Mouse (Mus musculus): ENCODE data around the gene Creb3l4. TPM values are rescaled to one million over a fixed set of nuclear protein-coding genes. Genes with fewer than 3 reads are reported as not detected.

Creb3l4 gene
- polyA plus RNA-seq, 1 experiment from 2014 or later = 5.8 TPM

DNA sequence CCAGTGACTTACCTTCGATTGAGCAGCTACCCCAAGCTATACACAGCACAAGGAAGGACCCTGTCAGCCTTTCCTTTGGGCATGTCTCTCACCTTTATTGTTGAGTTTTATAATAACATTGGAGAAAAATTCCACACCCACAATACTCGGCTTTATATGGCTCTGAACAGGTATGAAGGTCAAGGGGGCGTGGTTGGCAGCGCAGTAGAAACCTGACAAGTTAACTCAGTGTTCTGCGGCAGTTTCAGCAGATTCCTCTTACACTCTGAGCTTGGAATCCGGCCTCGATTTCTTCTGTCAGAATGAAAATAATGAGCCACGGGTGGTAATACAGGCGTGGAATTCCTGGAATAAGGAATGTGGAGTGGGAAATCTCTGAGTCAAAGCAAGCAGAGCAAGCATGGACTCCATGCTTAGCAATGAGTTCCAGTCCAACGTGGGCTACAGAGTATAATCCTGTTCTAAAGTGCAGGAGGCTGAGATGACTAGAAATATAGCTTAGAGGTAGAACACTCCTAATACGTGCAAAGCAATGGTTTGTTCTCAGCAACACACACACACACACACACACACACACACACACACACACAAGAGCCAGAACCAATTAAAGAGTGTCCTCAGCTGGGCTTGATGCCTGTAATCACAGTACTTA is 52.3 kb downstream of the Creb3l4 start:
- Histone ChIP-seq H3K27me3 (ENCODE audit: control insufficient read depth, insufficient read depth, low read depth, low read length) (no peaks in the 10 kb centered on the region), H3K9me3 (ENCODE audit: control insufficient read depth, low read length) (no peaks in the 10 kb centered on the region), H3K9ac (ENCODE audit: low read length) (no peak overlapping the region), H3K27ac (ENCODE audit: low read length) (no peak overlapping the region), H3K36me3 (ENCODE audit: control insufficient read depth, insufficient read depth, low read length) (no peaks in the 10 kb centered on the region), H3K4me3 (ENCODE audit: low read length) (no peak overlapping the region), H3K4me2 (ENCODE audit: low read depth, low read length) (no peak overlapping the region), H3K4me1 (replicated peaks; ENCODE audit: control insufficient read depth, insufficient read depth, low read length) (no peaks in the 10 kb centered on the region)
- 63% methylated on average over 11 of the region's 11 CpGs for WGBS
- ATAC-seq (ENCODE audit: low read depth) = no peak

Small RNA genes within 50 kb of the gene (microRNA-seq; reads per million reads assigned to microRNA genes)
- not detected for gene Mir7012

Other genes with a start within 250 kb of the Creb3l4 start
- 152 and 155 TPM in 2 replicates for gene Hax1, start 244.7 kb downstream of the Creb3l4 start, polyA plus RNA-seq (2015; fragmentation: Nextera tagmentation; extraction: Ambion mirVana)
- 148 and 168 TPM in 2 replicates for gene 4933434E20Rik, start 191.9 kb downstream of the Creb3l4 start, polyA plus RNA-seq (2015; fragmentation: Nextera tagmentation; extraction: Ambion mirVana)
- 166 and 167 TPM in 2 replicates for gene Ubap2l, start 190.9 kb downstream of the Creb3l4 start, polyA plus RNA-seq (2015; fragmentation: Nextera tagmentation; extraction: Ambion mirVana)
- gene Tpm3, start 170.9 kb downstream of the Creb3l4 start, polyA plus RNA-seq (2015; fragmentation: Nextera tagmentation; extraction: Ambion mirVana) = 656 and 695 TPM in 2 replicates
- 0.41 and 0.44 TPM in 2 replicates for gene Nup210l, start 139.4 kb downstream of the Creb3l4 start, polyA plus RNA-seq (2015; fragmentation: Nextera tagmentation; extraction: Ambion mirVana)
- gene Rps27, start 29.9 kb downstream of the Creb3l4 start, polyA plus RNA-seq (2015; fragmentation: Nextera tagmentation; extraction: Ambion mirVana) = 1,630 and 1,729 TPM in 2 replicates
- gene Rab13, start 29.8 kb downstream of the Creb3l4 start, polyA plus RNA-seq (2015; fragmentation: Nextera tagmentation; extraction: Ambion mirVana) = 41.5 and 43.6 TPM in 2 replicates
- gene Jtb, start 11.9 kb downstream of the Creb3l4 start, polyA plus RNA-seq (2015; fragmentation: Nextera tagmentation; extraction: Ambion mirVana) = 91.0 and 93.6 TPM in 2 replicates
- gene Slc39a1, start 4.7 kb upstream of the Creb3l4 start, polyA plus RNA-seq (2015; fragmentation: Nextera tagmentation; extraction: Ambion mirVana) = 105 and 110 TPM in 2 replicates
- gene Crtc2, start 10.7 kb upstream of the Creb3l4 start, polyA plus RNA-seq (2015; fragmentation: Nextera tagmentation; extraction: Ambion mirVana) = 25.5 and 28.4 TPM in 2 replicates
- gene Dennd4b, start 21.7 kb upstream of the Creb3l4 start, polyA plus RNA-seq (2015; fragmentation: Nextera tagmentation; extraction: Ambion mirVana) = 3.6 and 3.7 TPM in 2 replicates
- 11.3 and 11.4 TPM in 2 replicates for gene Gatad2b, start 49.7 kb upstream of the Creb3l4 start, polyA plus RNA-seq (2015; fragmentation: Nextera tagmentation; extraction: Ambion mirVana)
- 20.7 and 21.7 TPM in 2 replicates for gene Slc27a3, start 146.4 kb upstream of the Creb3l4 start, polyA plus RNA-seq (2015; fragmentation: Nextera tagmentation; extraction: Ambion mirVana)
- 28.7 and 28.8 TPM in 2 replicates for gene Ints3, start 190.1 kb upstream of the Creb3l4 start, polyA plus RNA-seq (2015; fragmentation: Nextera tagmentation; extraction: Ambion mirVana)
- gene Npr1, start 222.4 kb upstream of the Creb3l4 start, polyA plus RNA-seq (2015; fragmentation: Nextera tagmentation; extraction: Ambion mirVana) = 24.3 and 25.0 TPM in 2 replicates
- gene Ilf2, start 232.6 kb upstream of the Creb3l4 start, polyA plus RNA-seq (2015; fragmentation: Nextera tagmentation; extraction: Ambion mirVana) = 171 and 189 TPM in 2 replicates
- gene Snapin, start 247.5 kb upstream of the Creb3l4 start, polyA plus RNA-seq (2015; fragmentation: Nextera tagmentation; extraction: Ambion mirVana) = 86.4 and 88.5 TPM in 2 replicates

All from lung, embryonic 16.5 days (tissue).